Mouse (Mus musculus) adrenal gland, postnatal 36 days (tissue): ENCODE data around the gene Arid1b. TPM values are rescaled to one million over a fixed set of nuclear protein-coding genes. Genes with fewer than 3 reads are reported as not detected.
"Not testable (repeated sequence)": the region's sequence is repeated elsewhere in the genome, so short reads cannot be mapped to it uniquely, and the experiment has no call there.

Source experiments
- DNase-seq, 2 experiments: peaks; one replicate each; pipeline ENCODE4 v3.0.0; 2021; ENCODE audit warnings: mixed read lengths in 1 of 2
- total RNA-seq, 2 experiments: library from RNA; stranded (reverse); gene quantifications; 2 replicates each; pipeline ENCODE4 v1.2.3; 2021

Gene Arid1b
- total RNA-seq, 2 experiments from 2014 or later: 58.6 to 65.2 TPM

DNA sequence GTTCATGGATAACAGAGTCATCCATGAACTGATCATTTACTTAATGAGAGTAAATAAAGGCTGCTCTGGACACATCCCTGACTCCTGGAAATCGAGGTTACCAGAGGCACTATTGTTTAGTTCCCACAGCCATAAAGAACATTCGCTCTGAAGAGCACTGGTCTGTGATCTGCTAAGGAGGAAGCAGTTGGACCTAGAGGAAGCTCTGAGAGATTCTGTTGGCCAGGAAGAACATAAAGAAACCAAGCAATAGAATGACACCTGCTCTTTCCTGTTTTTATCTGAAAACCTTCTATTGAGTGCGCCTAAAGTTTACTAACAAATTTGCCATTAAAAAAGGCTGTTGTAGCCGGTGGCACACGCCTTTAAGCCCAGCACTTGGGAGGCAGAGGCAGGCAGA, 94.7 kb downstream of the Arid1b start:
- DNase-seq: no peak

DNA sequence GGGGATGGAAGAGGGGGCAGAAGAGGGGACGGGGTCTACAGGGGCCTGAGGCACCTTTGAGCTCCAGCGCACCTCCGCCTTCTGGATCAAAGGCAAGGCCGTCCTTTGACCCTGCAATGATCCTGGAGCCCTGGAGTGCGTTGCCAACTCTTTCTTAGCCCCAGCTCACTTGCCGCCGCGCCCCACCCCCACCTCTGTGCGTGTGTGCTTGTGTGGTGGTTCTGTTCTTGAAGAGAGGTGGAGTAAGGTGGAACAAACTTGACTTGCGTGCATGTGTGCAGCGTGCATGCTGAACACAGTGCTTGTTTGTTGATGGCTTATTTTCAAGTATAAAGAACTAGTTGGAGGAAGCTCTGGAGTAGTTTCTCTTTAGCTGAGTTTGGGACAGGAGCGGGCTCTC, 95.4 kb downstream of the Arid1b start:
- peak; percentile 50 to 69 for DNase-seq

DNA sequence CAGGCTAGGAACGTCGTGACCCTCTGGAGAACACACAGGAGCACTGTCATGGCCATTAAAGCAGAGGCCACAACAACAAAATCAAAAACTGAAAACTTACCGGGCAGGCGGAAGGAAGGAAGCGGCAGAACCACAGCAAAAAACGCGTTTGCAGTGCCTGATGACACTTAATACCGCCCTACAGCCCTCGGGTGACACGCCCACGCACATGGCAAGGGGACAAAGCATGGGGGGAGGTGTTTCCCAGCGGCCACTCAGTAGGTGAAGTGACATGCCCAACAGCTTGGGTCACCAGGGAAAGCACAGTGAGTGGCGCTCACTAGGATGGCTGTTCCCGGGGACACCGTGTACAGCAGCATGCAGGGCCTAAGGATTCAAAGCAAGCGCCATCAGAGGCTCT, 97.4 kb downstream of the Arid1b start:
- DNase-seq: no peak

DNA sequence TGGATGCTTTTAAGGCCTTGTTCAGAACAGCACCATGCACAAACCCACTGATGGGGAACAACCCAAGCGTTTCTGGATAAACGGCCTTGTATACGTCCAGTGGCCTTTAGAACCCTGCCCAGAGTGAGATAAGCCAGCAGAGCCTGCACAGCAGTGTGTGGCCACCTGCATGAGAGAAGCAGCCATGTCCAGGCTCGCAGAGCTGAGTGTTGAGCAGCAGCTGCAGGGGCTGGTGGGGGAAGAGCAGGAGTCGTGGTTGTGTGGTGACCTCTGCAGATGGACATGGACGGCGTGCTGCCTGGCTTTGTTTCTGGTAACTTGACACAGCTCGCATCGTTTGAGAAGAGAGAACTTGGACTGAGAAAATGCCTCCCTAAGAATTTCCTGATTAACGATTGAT, 97.8 kb downstream of the Arid1b start:
- no peak for DNase-seq

DNA sequence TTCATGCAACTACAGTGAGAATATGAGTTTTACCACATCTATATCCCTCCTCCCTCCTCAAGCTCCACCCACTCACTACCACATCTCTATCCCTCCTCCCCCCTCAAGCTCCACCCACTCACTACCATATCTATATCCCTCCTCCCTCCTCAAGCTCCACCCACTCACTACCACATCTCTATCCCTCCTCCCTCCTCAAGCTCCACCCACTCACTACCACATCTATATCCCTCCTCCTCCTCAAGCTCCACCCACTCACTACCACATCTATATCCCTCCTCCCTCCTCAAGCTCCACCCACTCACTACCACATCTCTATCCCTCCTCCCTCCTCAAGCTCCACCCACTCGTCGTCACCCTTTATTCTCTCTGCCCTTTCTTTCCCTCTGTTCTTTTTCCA, 99.2 kb downstream of the Arid1b start:
- not testable (repeated sequence) for DNase-seq

DNA sequence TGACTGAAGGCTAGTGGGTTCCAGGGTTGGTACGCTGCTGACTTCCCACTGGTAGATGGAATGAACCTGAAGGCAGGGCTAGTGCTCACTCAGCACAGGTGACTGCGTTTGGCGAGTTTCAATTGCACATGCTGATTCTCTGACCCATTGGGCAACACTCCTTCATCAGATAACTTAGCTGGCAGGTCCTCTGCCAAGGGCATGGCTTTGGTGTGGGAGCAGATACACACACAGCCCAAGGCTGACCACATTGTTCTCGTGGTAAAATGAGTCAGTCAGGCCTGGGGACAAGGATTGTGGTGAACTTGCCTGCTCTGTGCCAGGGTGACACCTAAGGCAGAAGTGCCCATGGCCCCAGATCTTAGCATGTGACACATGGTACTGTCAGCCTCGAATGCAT, 100.5 kb downstream of the Arid1b start:
- peak; percentile 73 to 82 for DNase-seq

DNA sequence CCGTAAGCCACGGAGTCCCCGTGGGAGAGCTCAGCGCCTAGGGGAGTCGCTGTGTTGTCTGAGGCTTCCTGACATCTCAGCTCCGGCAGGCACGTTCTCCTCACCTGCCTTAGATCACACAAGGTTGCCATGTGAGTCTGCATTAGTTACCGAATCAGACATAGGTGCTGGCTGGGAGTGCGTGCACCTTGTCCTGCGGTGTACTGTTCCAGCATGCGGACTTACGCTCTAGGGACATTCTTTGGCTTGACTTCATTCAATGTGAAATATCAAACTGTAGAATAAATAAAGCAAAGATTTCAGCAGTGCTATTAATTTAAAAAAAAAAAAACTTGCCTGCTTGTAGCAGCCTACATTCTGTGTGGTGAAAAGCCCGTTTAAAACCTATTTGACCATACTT, 101.6 kb downstream of the Arid1b start:
- DNase-seq: no peak

DNA sequence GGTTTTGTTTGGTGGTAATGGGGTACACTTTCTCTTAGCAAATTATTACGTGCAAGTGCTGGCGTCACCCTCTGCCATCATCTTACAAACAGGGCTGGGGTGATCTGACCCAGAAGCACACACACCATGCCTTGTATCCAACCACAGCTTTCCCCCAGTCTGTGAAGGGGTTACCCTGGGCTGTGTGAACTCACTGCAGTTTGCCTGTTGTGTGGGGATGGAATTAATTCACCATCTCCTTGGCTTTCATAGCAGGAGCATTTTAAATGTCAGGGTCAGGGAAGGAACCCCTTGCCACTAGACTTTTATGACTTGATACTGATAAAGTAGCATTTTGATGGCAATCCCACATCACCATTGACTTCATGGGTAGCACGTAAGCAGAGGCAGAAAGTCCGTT, 102.9 kb downstream of the Arid1b start:
- no peak for DNase-seq

DNA sequence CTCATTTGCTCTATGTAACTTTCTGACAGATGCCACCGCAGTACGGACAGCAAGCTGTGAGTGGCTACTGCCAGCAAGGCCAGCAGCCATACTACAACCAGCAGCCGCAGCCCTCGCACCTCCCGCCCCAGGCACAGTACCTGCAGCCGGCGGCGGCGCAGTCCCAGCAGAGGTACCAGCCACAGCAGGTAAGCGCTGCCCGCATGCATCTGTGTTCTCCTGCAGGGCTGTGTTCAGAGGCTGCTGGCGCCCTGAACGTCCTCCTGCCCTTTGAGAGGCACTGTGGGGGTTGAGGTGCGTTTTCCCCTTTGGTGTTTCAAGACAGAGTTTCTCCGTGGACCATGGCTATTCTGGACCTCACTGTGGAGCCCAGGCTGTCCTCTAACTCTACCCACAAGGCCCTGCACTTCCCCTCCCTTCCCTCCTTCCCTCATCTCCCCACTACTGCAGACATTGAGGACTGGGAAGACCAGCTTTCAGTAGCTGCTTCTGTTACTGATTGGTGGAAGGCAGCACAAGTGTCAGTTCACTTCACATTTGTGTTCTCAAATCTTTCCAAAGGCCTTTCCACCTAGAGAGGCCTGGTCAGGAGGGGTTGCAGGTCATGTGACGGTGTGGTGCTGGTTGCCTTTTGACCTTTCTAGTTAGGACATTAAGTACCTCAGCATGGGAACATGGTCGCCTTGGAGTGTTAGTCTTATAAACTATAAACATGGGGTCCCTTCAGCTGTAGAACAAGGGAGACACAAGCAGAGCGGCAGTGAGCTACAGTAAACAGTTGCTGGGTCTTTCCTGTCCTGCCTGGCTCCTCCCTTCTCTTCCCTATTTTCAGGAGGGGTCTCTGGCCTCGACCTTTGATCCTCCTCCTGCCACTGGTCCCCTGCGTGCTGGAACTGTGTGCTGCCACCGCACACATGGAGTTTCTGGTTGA, 103.7 kb downstream of the Arid1b start:
- no peak for DNase-seq

DNA sequence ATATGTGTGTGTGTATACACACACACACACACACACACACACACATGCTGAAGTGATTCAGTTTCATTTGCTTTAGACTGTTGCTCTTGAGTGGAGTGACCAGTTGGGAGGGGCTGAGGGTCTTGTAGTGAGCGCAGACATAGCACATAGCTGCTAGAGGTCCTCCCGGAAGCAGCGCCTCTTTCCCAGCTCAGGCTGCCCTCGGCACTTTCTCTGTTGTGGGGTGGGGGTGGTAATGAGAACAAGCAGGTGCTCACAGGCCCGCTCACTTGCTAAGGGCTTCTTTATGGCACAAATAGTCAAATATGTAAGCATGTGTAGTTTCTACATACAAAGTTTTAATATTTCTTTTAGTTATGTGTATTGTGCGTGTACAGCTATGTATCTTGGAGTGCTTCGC, 104.6 kb downstream of the Arid1b start:
- DNase-seq: no peak

DNA sequence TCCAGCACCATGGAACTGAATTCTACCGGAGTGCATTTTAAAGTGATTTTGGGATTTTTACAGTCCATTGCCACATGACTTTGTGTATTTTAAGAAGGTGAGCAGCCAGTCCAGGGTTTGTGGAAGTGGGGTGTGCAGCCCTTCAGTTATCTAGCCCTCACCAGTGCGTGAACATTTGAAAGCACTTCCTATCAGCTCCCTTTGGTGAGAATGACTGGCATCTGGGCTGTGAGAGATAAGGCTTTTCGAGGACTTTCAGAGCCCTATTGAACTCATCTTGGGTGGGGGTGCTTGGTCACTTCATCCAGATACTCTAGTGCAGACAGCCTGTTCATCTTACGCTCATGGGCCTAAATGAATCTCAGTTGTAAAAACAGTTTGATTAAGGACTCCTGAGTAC, 105.1 kb downstream of the Arid1b start:
- DNase-seq: no peak

DNA sequence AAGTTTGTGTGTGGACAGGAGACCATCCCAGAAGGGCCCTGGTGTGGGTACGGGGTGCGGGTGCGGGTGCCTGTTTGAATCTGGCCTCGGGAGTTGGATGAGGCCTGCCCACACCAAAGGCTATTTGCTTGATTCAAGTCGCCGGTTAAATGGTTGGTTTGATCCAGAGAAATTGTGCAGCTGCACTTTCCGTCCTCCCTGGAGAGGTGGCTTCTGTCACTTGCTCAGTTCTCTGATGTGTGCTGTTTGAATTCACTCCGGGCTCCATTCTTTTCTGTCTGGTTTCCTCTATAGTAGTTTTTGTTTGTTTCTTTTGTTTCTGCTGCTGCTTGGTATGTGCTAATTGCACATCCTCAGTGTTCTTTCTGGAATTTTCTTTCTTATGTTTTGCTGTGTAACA, 107.0 kb downstream of the Arid1b start:
- no peak for DNase-seq

DNA sequence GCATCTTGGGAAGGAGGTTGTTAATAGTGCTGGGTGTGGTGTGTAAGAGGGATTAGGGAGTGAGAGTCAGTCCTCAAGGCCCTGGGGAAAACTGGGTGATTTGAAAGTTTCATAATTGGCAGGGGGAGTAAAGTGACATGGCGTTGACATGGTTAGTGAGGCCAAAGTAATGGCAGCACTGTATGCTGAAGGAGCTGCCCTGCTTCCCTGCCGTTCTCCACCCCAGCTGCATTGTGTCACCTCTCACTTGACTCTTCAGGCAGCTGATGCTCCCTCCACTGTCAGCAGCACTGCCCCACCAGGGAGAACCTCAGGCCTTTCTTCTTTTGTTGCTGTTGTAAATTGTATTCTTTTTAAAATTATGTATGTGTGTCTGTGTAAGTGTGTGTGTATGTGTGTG, 107.8 kb downstream of the Arid1b start:
- DNase-seq: no peak

DNA sequence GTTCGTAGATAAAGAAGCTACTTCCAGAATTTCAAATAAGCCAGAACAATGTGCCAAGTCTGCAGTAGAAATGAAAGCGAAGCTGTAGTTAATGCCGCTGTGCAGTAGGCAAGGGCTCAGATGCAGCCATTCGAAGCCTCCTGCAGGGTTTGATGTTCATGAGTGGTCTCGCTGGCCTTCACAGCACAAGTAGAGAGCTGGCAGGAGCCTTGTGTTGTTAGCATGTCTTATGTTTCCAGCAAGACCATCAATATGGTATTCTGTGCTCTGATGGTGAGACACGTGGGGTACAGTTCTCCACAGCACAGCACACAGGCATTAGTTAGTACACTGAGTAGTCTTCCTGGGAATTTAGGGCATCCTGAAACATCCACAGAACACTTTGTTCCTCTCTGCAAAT, 111.6 kb downstream of the Arid1b start:
- no peak for DNase-seq

DNA sequence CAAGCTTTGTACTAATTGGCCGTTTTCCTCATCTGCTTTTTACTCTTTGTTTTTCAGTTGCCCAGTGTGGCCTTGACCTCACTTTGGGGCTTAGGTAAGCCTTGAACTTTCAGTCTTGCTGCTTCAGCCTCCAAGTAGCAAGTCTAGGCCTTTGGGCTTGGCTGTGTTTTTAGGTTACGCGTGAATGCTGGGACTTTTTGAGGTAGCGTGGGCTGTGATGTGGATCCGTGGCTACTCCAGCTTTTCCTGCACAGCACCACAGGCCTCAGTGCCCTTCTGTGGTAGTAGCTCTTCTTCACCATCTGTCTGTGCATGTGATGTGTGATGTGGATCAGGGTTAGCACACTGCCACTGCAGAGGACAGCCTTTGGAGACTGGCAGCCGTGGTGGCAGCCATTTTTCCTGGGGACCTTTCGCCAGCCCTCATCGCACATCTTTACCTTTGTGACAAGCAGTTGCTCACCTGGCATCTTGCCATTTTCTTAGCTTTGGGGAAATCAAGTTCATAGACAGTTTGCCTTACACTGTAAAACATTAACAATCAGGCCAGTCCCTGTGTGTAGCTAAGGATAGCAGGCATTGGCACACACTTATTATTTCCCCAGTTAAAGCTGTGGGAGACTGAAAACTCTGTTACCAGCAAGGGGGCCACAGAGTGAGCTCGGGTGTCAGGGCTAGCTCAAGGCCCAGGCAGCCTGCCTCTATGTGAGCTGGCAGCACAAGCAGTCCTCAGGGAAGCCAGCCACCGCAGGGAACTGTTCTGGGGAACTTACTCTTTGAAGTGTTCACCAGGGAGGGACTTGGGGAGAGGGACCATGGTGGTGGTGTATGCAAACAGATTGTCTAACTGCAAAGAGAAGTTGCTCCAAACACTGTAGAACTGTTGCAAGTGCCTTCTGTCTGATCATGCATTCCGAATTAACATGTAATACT, 112.4 kb downstream of the Arid1b start:
- DNase-seq: peak; percentile 55 to 64

DNA sequence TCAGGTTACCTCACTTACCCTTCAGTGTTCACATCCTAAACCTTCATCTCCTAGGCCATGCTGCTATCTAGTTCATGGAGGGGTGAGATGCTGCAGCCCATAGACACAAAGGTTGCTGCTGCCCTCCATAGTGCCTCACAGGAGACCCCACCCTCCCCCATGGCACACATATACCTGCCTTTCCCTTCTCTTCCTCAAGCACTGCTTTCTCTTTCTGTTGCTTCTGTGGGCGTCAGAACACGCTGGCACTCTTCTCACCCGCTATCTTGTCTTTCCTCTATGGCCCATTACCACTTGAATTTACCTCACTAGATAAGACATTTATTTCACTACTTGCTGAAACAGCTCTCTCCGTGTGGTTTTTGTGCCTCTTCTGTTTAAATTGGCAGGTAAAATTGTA, 113.4 kb downstream of the Arid1b start:
- no peak for DNase-seq

DNA sequence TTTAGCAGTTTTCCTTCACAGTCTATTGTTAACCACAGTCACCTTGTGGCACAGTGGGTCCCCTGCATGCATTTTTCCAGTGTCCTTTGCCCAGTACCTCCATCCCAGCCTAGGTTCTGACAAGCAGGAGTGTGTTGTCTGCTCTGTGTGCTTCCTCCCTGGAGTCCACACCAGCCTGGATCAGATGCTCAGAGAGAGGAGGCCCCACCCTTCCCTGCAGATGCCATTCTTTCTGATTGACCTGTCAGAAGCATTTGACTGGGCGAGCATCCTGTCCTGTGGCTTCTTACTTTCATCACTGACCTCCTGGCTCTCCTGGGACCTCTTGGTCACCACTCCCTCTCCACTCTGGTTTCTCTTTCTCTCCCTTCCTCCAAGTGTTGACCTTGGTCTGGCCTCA, 113.9 kb downstream of the Arid1b start:
- DNase-seq: no peak

DNA sequence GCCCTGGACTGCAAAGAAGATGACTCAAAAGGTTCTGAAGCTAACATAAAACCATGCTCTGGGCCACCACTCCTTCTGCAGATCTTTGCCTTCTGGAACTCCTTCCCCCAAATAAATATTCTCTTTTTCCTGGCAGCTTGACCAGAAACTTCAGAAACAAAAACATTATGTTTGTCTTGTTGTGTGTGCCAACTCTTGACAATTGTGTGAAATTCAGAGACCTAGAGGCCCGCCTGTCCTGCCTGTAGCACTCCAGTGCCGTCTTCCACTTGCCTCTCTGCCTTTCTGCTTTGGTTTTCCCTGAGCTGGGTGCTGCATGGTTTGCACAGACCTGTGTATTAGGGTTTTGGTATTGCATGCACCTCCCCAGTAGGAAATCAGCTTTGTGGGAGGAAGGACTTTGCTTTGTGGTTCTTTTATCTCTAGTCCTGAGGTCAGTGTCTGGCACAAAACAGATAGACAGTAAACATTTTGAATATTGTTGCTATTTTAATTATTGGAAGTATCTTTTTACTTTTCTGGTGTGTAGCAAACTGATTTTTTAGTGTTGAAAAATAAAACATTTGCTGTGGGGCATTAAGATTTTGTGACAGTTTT, 114.5 kb downstream of the Arid1b start:
- no peak for DNase-seq

DNA sequence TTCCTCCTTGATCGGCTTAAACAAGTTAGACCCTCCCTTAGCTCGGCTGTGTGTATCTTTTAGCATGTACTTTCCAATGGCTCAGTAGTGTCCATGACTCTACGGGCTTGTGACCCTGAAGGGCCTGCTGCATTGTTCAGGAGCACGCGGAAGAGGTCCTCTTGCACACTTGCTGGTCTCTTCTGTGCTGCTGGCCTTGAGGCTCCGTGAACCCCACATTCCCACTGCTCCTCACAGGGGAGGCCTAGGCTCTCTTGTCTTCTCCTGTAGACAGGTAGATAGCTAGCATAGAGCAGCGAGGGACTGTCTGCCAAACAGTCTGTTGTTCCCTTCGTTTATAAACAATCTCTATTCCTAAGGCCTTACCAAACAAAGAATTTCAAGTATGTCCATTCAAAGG, 115.2 kb downstream of the Arid1b start:
- no peak for DNase-seq

DNA sequence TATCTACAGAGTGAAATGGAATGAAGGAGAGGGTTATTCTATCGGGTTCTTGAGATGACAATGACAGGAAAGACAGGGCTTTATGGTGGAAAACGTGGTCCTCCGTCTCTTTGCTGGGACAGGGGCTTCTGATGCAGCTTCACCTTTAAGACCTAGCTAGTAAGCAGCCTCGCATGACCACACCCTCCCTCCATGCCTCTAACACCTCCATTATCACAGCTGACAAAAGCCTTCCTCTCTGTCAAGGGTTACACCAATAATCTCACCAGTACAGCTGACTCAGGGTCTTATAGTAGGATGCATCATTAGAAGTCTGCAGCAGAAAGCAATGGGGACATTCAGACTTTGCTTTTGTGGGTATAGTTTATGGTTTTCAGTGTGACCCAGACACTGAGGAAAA, 116.0 kb downstream of the Arid1b start:
- DNase-seq: no peak

DNA sequence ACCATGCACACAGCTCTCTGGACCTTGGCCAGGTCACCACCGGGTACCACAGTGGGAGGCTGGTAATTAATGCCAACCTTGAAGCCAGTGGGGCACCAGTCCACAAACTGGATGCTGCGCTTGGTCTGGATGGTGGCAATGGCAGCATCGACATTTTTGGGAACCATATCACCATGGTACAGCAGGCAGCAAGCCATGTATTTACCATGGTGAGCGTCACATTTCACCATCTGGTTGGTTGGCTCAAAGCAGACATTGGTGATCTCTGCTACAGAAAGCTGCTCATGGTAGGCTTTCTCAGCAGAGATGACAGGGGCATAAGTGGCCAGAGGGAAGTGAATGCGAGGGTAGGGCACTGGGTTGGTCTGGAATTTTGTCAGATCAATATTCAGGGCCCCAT, 116.8 kb downstream of the Arid1b start:
- not testable (repeated sequence) for DNase-seq

DNA sequence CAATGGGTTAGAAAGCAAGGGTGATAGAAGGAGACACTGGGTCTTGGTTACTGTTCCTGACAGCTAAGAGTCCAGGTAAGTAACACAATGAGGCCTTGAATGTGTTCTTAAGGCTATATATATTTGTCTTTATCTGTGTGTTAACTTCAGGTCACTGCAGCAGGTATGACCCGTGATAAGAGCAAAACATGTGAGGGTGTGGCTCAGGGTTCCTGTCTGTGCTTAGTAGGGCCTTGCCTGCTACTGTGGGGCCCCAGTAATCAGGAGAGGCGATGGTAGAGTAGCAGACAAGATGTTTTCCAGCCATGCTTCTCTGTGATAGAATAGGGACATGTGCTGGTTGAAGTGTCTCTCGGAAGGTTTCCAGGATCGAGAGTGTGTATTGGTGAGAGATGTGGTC, 118.0 kb downstream of the Arid1b start:
- no peak for DNase-seq

DNA sequence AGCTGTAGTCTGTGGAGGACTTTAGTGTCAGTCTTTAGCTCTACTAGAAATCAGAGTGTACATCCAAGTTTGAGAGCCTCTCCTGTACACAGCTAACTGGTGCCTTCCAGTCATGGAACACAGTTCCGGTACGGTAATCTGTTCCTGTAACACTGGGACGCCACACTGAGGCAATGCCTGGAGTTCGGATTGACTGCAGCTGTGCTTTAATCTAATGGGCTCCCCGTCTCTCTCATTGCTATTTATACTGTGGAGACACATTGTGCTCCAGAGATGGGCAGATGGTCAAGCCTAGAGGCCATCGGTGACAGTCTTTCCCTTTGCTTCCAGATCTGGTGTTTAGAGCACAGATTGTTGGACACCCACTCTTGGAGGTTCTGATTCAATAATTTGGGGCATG, 121.8 kb downstream of the Arid1b start:
- no peak for DNase-seq
